Mouse (Mus musculus) forebrain, embryonic 13.5 days (tissue): ENCODE measurements around the gene Zfp775. TPM values are rescaled to one million over a fixed set of nuclear protein-coding genes. Genes with fewer than 3 reads are reported as not detected.
A peak's percentile ranks its signal among the peaks of the same experiment; 100 is the strongest.

Source experiments
- ATAC-seq: fragments of 200-750 bp; cut with Nextera tagmentation; 2 replicates; pipeline ENCODE4 v1.8.0; 2017
- H3K27ac ChIP-seq: fragments of 300-500 bp; sonication (generic); 2 replicates; pipeline ENCODE4 v1.5.1; 2015; ENCODE audit warnings: inconsistent platforms, mild to moderate bottlenecking, moderate library complexity
- H3K27me3 ChIP-seq: fragments of 300-500 bp; sonication (generic); 2 replicates; pipeline ENCODE4 v1.6.1; 2015; ENCODE audit warnings: mild to moderate bottlenecking, inconsistent platforms
- H3K36me3 ChIP-seq: fragments of 300-500 bp; sonication (generic); 2 replicates; pipeline ENCODE4 v1.6.1; 2015; ENCODE audit warnings: mild to moderate bottlenecking, inconsistent platforms; ENCODE audit not compliant: poor library complexity, severe bottlenecking
- H3K4me1 ChIP-seq: fragments of 300-500 bp; sonication (generic); 2 replicates; pipeline ENCODE4 v1.6.1; 2015; ENCODE audit warnings: inconsistent platforms
- H3K4me2 ChIP-seq: fragments of 300-500 bp; sonication (generic); 2 replicates; pipeline ENCODE4 v1.6.1; 2015; ENCODE audit warnings: inconsistent platforms, mild to moderate bottlenecking, moderate library complexity
- H3K4me3 ChIP-seq: fragments of 300-500 bp; sonication (generic); 2 replicates; pipeline ENCODE4 v1.5.1; 2015; ENCODE audit warnings: mild to moderate bottlenecking, inconsistent platforms
- H3K9ac ChIP-seq: fragments of 300-500 bp; sonication (generic); 2 replicates; pipeline ENCODE4 v1.6.1; 2015; ENCODE audit warnings: mild to moderate bottlenecking, inconsistent platforms
- H3K9me3 ChIP-seq: fragments of 300-500 bp; sonication (generic); replicated peaks from 2 replicates; pipeline ENCODE4 v1.6.1; 2016; ENCODE audit warnings: inconsistent platforms
- WGBS: fragments of 180-500 bp; shearing (Covaris S2); methylation state at CpG from one replicate; pipeline ENCODE4 v1.1.7; 2015; 5-methylcytosine and 5-hydroxymethylcytosine counted together
- polyA plus RNA-seq: library from polyadenylated mRNA; unstranded; fragments of >200 nt; fragmentation: Nextera tagmentation; extraction: Ambion mirVana; gene quantifications from 2 replicates; pipeline ENCODE4 v1.2.1, GENCODE M21; 2015

Gene Zfp775
- 13.4 and 13.8 TPM in 2 replicates for polyA plus RNA-seq

DNA sequence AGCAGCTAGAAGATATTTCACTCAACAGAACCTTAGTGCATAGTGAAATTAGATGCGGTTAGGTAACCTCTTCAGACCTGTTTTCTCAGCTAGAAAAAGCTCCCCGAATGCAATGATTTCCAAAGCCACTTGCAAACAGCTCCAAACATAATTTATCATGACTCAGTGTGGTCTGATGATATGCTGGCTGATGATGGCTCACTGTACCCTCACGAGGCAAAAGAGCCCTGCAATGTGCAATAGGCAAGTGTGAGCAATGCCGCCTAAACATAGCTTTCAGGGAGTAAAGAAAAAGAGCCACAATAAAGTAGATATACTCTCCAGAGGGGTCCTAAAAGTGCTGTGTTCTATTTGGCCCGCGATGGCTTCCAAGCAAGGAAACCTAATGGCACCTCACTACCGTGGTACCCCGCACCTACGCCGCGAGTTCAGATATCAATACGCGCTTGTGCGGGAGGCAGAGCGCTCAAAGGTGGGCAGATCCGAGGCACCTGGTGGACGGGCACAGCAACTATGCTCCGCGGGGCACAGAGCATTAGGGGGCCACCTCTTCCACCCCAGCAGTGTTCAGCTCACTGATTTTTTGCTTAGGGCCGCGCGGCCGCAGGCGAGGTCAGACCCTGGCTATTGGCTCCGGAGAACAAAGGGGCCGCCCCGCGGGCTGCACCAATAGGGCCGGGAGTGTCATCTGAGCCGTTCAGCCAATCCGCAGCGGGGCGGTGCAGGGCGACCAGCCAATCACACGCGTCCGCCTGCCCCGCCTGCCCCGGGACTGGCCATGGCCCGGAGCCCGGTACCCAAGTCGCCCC is at the start of gene Zfp775:
TSS of gene Zfp775 (plus strand) at position 793 of the 809 bp plus-strand sequence.
- 5% methylated on average over 41 of the region's 42 CpGs for WGBS
- peak within 1 kb of the TSS; percentile 89 for H3K9ac ChIP-seq
- peaks cover 15% of the 10 kb centered on the region for H3K4me1 ChIP-seq

GRCm38 (mm10) chr6:48552918-48553317 is 48.9 kb upstream of the Zfp775 start:
- WGBS: 68% methylated on average over 4 of the region's 4 CpGs
- Histone ChIP-seq H3K27me3 (no peaks in the 10 kb centered on the region), H3K9me3 (no peaks in the 10 kb centered on the region), H3K4me1 (peaks cover 20% of the 10 kb centered on the region), H3K9ac (no peak overlapping the region), H3K27ac (no peak overlapping the region), H3K36me3 (peaks cover 8% of the 10 kb centered on the region; the same call in 1 of the 2 replicates), H3K4me2 (no peak overlapping the region), H3K4me3 (no peak overlapping the region)
- no peak for ATAC-seq

More for the DNA sequence above, at the start of gene Zfp775:
- Histone ChIP-seq H3K36me3 (peaks cover 37% of the 10 kb centered on the region), H3K9me3 (peaks cover 18% of the 10 kb centered on the region), H3K27ac (peak within 1 kb of the TSS; percentile 83), H3K27me3 (no peaks in the 10 kb centered on the region), H3K4me3 (peak within 1 kb of the TSS; percentile 77), H3K4me2 (peak within 1 kb of the TSS; percentile 89)
- ATAC-seq: peak; percentile 99

DNA sequence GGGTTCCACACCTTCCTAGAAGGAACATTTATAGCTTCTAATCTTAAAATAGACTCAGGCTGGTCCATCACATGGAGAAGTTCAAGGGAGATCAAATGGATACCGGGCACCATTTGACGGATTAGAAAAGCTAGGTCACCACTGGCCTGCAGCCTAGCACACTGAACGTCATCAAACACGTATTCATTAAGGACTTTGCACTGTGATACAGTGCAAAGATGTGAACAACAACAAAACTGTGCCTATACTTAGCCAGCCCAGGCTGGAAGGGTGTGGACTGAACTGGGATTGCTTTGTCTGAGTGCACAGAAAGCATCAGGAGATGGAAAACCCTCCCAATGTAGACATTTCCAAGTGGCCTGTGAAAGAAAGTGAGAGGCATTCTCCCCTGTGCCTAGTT is 48.0 kb upstream of the Zfp775 start:
- Histone ChIP-seq H3K4me3 (peak overlapping the region; percentile 47), H3K4me1 (peaks cover 20% of the 10 kb centered on the region), H3K9ac (peak overlapping the region; percentile 81), H3K4me2 (peak overlapping the region; percentile 73), H3K9me3 (no peaks in the 10 kb centered on the region), H3K36me3 (peaks cover 10% of the 10 kb centered on the region; the same call in 1 of the 2 replicates), H3K27me3 (no peaks in the 10 kb centered on the region), H3K27ac (peak overlapping the region; percentile 98)
- WGBS: 82% methylated on average over 4 of the region's 4 CpGs
- peak; percentile 16 for ATAC-seq

- Histone ChIP-seq H3K4me3 (peak within 1 kb of the TSS; percentile 47), H3K4me2 (peak within 1 kb of the TSS; percentile 73), H3K9me3 (no peaks in the 10 kb centered on the region), H3K4me1 (peaks cover 20% of the 10 kb centered on the region), H3K27ac (peak within 1 kb of the TSS; percentile 98), H3K36me3 (peaks cover 16% of the 10 kb centered on the region; the same call in 1 of the 2 replicates), H3K27me3 (no peaks in the 10 kb centered on the region), H3K9ac (peak within 1 kb of the TSS; percentile 81)
- ATAC-seq: peak; percentile 94
- WGBS: under 1% methylated on average over 39 of the region's 39 CpGs
These were observed 47.4 kb upstream of the Zfp775 start, which contains the start of gene Lrrc61 for GRCm38 (mm10) chr6:48554280-48555103. Gene Lrrc61, plus strand, starts transcription at chr6:48554796.

- Histone ChIP-seq H3K27ac (peak overlapping the region; percentile 98), H3K27me3 (no peaks in the 10 kb centered on the region), H3K36me3 (peaks cover 16% of the 10 kb centered on the region; the same call in 1 of the 2 replicates), H3K9ac (peak overlapping the region; percentile 81), H3K4me1 (peaks cover 20% of the 10 kb centered on the region), H3K4me3 (peak overlapping the region; percentile 47), H3K4me2 (peak overlapping the region; percentile 73), H3K9me3 (no peaks in the 10 kb centered on the region)
- WGBS: 25% methylated on average over 14 of the region's 14 CpGs
- ATAC-seq: peak; percentile 86
These were observed 46.6 kb upstream of the Zfp775 start for GRCm38 (mm10) chr6:48555104-48555890.

- Histone ChIP-seq H3K9ac (no peak overlapping the region), H3K4me2 (peak overlapping the region; percentile 73; the same call in 1 of the 2 replicates), H3K27me3 (no peaks in the 10 kb centered on the region), H3K9me3 (no peaks in the 10 kb centered on the region), H3K4me3 (peak overlapping the region; percentile 47; the same call in 1 of the 2 replicates), H3K4me1 (peaks cover 20% of the 10 kb centered on the region), H3K27ac (peak overlapping the region; percentile 98; the same call in 1 of the 2 replicates), H3K36me3 (peaks cover 16% of the 10 kb centered on the region; the same call in 1 of the 2 replicates)
- WGBS: 86% methylated on average over 3 of the region's 3 CpGs
- no peak for ATAC-seq
These were observed 45.9 kb upstream of the Zfp775 start for GRCm38 (mm10) chr6:48555956-48556355.

GRCm38 (mm10) chr6:48565693-48566310 is 36.1 kb upstream of the Zfp775 start:
- ATAC-seq: no peak
- Histone ChIP-seq H3K27ac (no peak overlapping the region), H3K9me3 (no peaks in the 10 kb centered on the region), H3K36me3 (peaks cover 37% of the 10 kb centered on the region), H3K9ac (no peak overlapping the region), H3K27me3 (no peaks in the 10 kb centered on the region), H3K4me3 (no peak overlapping the region), H3K4me2 (no peak overlapping the region), H3K4me1 (peaks cover 11% of the 10 kb centered on the region)
- 95% methylated on average over 4 of the region's 4 CpGs for WGBS

DNA sequence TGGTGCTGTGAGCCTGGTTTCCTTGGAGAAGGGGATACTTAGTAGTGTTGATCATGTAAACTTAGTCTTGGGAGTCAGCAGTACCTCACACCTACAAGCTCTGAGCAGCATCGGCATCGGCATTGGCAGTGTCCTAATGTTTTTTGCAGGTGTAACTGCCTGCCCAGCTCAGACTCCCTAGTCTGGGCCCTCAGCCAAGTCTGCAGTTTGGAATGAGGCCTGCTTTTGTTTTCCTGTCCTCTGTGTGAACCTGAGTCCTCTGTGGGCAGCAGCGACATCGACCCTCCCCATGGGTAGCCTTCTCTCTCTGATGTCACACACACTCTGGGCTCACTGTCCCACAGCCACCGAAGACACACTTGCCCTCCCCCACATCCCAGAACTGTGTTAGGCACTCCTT is 35.6 kb upstream of the Zfp775 start:
- H3K27ac ChIP-seq: no peak overlapping the region
- H3K4me1 ChIP-seq: peaks cover 11% of the 10 kb centered on the region
- ATAC-seq: no peak
- H3K9me3 ChIP-seq: no peaks in the 10 kb centered on the region
- 45% methylated on average over 5 of the region's 5 CpGs for WGBS
- H3K36me3 ChIP-seq: peaks cover 34% of the 10 kb centered on the region
- H3K4me3 ChIP-seq: no peak overlapping the region
- no peaks in the 10 kb centered on the region for H3K27me3 ChIP-seq
- H3K9ac ChIP-seq: no peak overlapping the region
- H3K4me2 ChIP-seq: no peak overlapping the region

- 85% methylated on average over 21 of the region's 21 CpGs for WGBS
- H3K4me2 ChIP-seq: no peak overlapping the region
- no peak overlapping the region for H3K4me3 ChIP-seq
- ATAC-seq: peak; percentile 50
- no peak overlapping the region; the same call in 1 of the 2 replicates for H3K9ac ChIP-seq
- H3K27ac ChIP-seq: no peak overlapping the region
- peaks cover 11% of the 10 kb centered on the region for H3K4me1 ChIP-seq
- H3K27me3 ChIP-seq: no peaks in the 10 kb centered on the region
- H3K36me3 ChIP-seq: peaks cover 31% of the 10 kb centered on the region
- H3K9me3 ChIP-seq: no peaks in the 10 kb centered on the region
These were observed 33.6 kb upstream of the Zfp775 start for GRCm38 (mm10) chr6:48568036-48568984.

- no peak overlapping the region for H3K4me2 ChIP-seq
- peaks cover 23% of the 10 kb centered on the region for H3K36me3 ChIP-seq
- no peak overlapping the region for H3K4me3 ChIP-seq
- no peaks in the 10 kb centered on the region for H3K27me3 ChIP-seq
- WGBS: 88% methylated on average over 8 of the region's 8 CpGs
- ATAC-seq: no peak
- H3K9me3 ChIP-seq: no peaks in the 10 kb centered on the region
- no peak overlapping the region for H3K27ac ChIP-seq
- H3K9ac ChIP-seq: no peak overlapping the region
- H3K4me1 ChIP-seq: peaks cover 11% of the 10 kb centered on the region
These were observed 32.6 kb upstream of the Zfp775 start for GRCm38 (mm10) chr6:48569065-48569807.
